Mouse (Mus musculus): Measurements from ENCODE around the gene H2-Aa. TPM values are rescaled to one million over a fixed set of nuclear protein-coding genes. Genes with fewer than 3 reads are reported as not detected.
A peak's percentile ranks its signal among the peaks of the same experiment; 100 is the strongest.
"Not testable (repeated sequence)": the region's sequence is repeated elsewhere in the genome, so short reads cannot be mapped to it uniquely, and the experiment has no call there.

The H2-Aa gene
- total RNA-seq (2021): 1 to 10 TPM in 1 of 2 experiments, under 1 TPM in 1; 0.66 to 1.2 TPM
- long read RNA-seq, experiment 1, partial matches to known transcripts: 1 of 1 reads
- long read RNA-seq, experiment 1, other reads (novel, unspliced or antisense): 0 of 1 reads
- long read RNA-seq, experiment 2: 0 reads

GRCm38 (mm10) chr17:34287648-34288047 lies at the start of gene H2-Aa:
H2-Aa (minus strand) TSS chr17:34287823.
- H3K4me3 ChIP-seq: no peak within 1 kb of the TSS
- DNase-seq (ENCODE audit: low spot score in 2 of 2): peak; percentile 80
- no peak for TF ChIP-seq CTCF (conservative IDR thresholded peaks at IDR 0.05)
- H3K27ac ChIP-seq: no peak within 1 kb of the TSS

- DNase-seq (ENCODE audit: low spot score in 2 of 2): no peak
- no peak for TF ChIP-seq CTCF (conservative IDR thresholded peaks at IDR 0.05)
- Histone ChIP-seq H3K4me3 (no peak overlapping the region), H3K27ac (no peak overlapping the region)
These were observed 43.6 kb upstream of the H2-Aa start for GRCm38 (mm10) chr17:34331200-34331599.

GRCm38 (mm10) chr17:34329807-34330206 lies 42.2 kb upstream of the H2-Aa start:
- Histone ChIP-seq H3K4me3 (no peak overlapping the region), H3K27ac (no peak overlapping the region)
- no peak for TF ChIP-seq CTCF (conservative IDR thresholded peaks at IDR 0.05)
- DNase-seq (ENCODE audit: low spot score in 2 of 2): no peak

GRCm38 (mm10) chr17:34326373-34326772 lies 38.8 kb upstream of the H2-Aa start:
- DNase-seq (ENCODE audit: low spot score in 2 of 2): no peak
- H3K27ac ChIP-seq: no peak overlapping the region
- no peak overlapping the region for H3K4me3 ChIP-seq
- no peak for TF ChIP-seq CTCF (conservative IDR thresholded peaks at IDR 0.05)

GRCm38 (mm10) chr17:34325436-34325835 lies 37.8 kb upstream of the H2-Aa start, which contains the start of gene H2-Eb2:
H2-Eb2 (plus strand) TSS chr17:34325665.
- Histone ChIP-seq H3K27ac (no peak within 1 kb of the TSS), H3K4me3 (no peak within 1 kb of the TSS)
- TF ChIP-seq CTCF (conservative IDR thresholded peaks at IDR 0.05): no peak
- no peak for DNase-seq (ENCODE audit: low spot score in 2 of 2)

GRCm38 (mm10) chr17:34317275-34317674 lies 29.7 kb upstream of the H2-Aa start:
- TF ChIP-seq CTCF (conservative IDR thresholded peaks at IDR 0.05): no peak
- Histone ChIP-seq H3K27ac (no peak overlapping the region), H3K4me3 (no peak overlapping the region)
- DNase-seq (ENCODE audit: low spot score in 2 of 2): no peak

GRCm38 (mm10) chr17:34316697-34317096 lies 29.1 kb upstream of the H2-Aa start:
- TF ChIP-seq CTCF (conservative IDR thresholded peaks at IDR 0.05): no peak
- Histone ChIP-seq H3K4me3 (no peak overlapping the region), H3K27ac (no peak overlapping the region)
- no peak for DNase-seq (ENCODE audit: low spot score in 2 of 2)

GRCm38 (mm10) chr17:34315512-34315911 lies 27.9 kb upstream of the H2-Aa start:
- TF ChIP-seq CTCF (conservative IDR thresholded peaks at IDR 0.05): no peak
- no peak for DNase-seq (ENCODE audit: low spot score in 2 of 2)
- Histone ChIP-seq H3K27ac (no peak overlapping the region), H3K4me3 (no peak overlapping the region)

- Histone ChIP-seq H3K4me3 (no peak overlapping the region), H3K27ac (no peak overlapping the region)
- DNase-seq (ENCODE audit: low spot score in 2 of 2): no peak
- no peak for TF ChIP-seq CTCF (conservative IDR thresholded peaks at IDR 0.05)
These were observed 26.7 kb upstream of the H2-Aa start for GRCm38 (mm10) chr17:34314286-34314685.

GRCm38 (mm10) chr17:34313393-34313792 lies 25.8 kb upstream of the H2-Aa start:
- Histone ChIP-seq H3K27ac (no peak overlapping the region), H3K4me3 (no peak overlapping the region)
- peak; percentile 99 for TF ChIP-seq CTCF (conservative IDR thresholded peaks at IDR 0.05)
- DNase-seq (ENCODE audit: low spot score in 2 of 2): peak; percentile 66 to 84

GRCm38 (mm10) chr17:34312185-34312584 lies 24.6 kb upstream of the H2-Aa start:
- DNase-seq (ENCODE audit: low spot score in 2 of 2): no peak
- no peak for TF ChIP-seq CTCF (conservative IDR thresholded peaks at IDR 0.05)
- no peak overlapping the region for H3K27ac ChIP-seq
- no peak overlapping the region for H3K4me3 ChIP-seq

- not testable (repeated sequence) for H3K4me3 ChIP-seq; DNase-seq (ENCODE audit: low spot score in 2 of 2); H3K27ac ChIP-seq
These were observed 22.9 kb upstream of the H2-Aa start for GRCm38 (mm10) chr17:34310526-34310925.

GRCm38 (mm10) chr17:34309683-34310385 lies 22.2 kb upstream of the H2-Aa start:
- H3K4me3 ChIP-seq: peak overlapping the region; percentile 69
- peak; percentile 56 to 65 for DNase-seq (ENCODE audit: low spot score in 2 of 2)
- TF ChIP-seq CTCF (conservative IDR thresholded peaks at IDR 0.05): no peak
- H3K27ac ChIP-seq: peak overlapping the region; percentile 71

- Histone ChIP-seq H3K27ac (peak overlapping the region; percentile 71), H3K4me3 (peak overlapping the region; percentile 69)
- no peak for TF ChIP-seq CTCF (conservative IDR thresholded peaks at IDR 0.05)
- DNase-seq (ENCODE audit: low spot score in 2 of 2): no peak
These were observed 21.6 kb upstream of the H2-Aa start for GRCm38 (mm10) chr17:34309225-34309624.
